Mouse (Mus musculus) heart, adult 8-10 months (tissue): ENCODE measurements around the gene Nr1d1. TPM values are rescaled to one million over a fixed set of nuclear protein-coding genes. Genes with fewer than 3 reads are reported as not detected.
A peak's percentile ranks its signal among the peaks of the same experiment; 100 is the strongest.

ENCODE experiments used
- DNase-seq: peaks from one replicate; pipeline ENCODE4 v3.0.0; 2022; ENCODE audit warnings: low spot score
- total RNA-seq, 4 experiments: library from RNA; stranded (reverse); gene quantifications; 2 replicates each; pipeline ENCODE4 v1.2.4; 2022

The Nr1d1 gene
- 100 to 1,000 TPM in 2 of 4 experiments, 10 to 100 TPM in 2; 81.4 to 121 (median 101) TPM for total RNA-seq

GRCm38 (mm10) chr11:98774582-98775347 is at the start of gene Nr1d1:
Gene Nr1d1 (minus strand): TSS chr11:98775333.
- DNase-seq, result no peak

- no peak for DNase-seq
Measured at GRCm38 (mm10) chr11:98820968-98821367, 45.8 kb upstream of the Nr1d1 start.

GRCm38 (mm10) chr11:98816706-98817239 is 41.6 kb upstream of the Nr1d1 start:
- DNase-seq, result no peak

- DNase-seq, result no peak
Measured at GRCm38 (mm10) chr11:98810686-98811085, 35.6 kb upstream of the Nr1d1 start.

GRCm38 (mm10) chr11:98809457-98810290 is 34.5 kb upstream of the Nr1d1 start:
- DNase-seq, result peak; percentile 99

GRCm38 (mm10) chr11:98808417-98808816 is 33.3 kb upstream of the Nr1d1 start:
- no peak for DNase-seq

- DNase-seq, result no peak
Measured at GRCm38 (mm10) chr11:98804605-98805004, 29.5 kb upstream of the Nr1d1 start, which contains the start of gene Casc3. Gene Casc3 (plus strand): TSS chr11:98804905.

GRCm38 (mm10) chr11:98797909-98798308 is 22.8 kb upstream of the Nr1d1 start:
- no peak for DNase-seq

GRCm38 (mm10) chr11:98797306-98797705 is 22.2 kb upstream of the Nr1d1 start:
- DNase-seq, result no peak

- peak; percentile 42 for DNase-seq
Measured at GRCm38 (mm10) chr11:98796515-98797216, 21.5 kb upstream of the Nr1d1 start.

- DNase-seq, result no peak
Measured at GRCm38 (mm10) chr11:98795714-98796514, 20.8 kb upstream of the Nr1d1 start.

GRCm38 (mm10) chr11:98795015-98795713 is 20.0 kb upstream of the Nr1d1 start, which contains the start of gene Msl1:
Gene Msl1 (plus strand): TSS chr11:98795516.
- DNase-seq, result peak; percentile 76

GRCm38 (mm10) chr11:98794469-98795014 is 19.4 kb upstream of the Nr1d1 start:
- DNase-seq, result peak; percentile 75

- DNase-seq, result no peak
Measured at GRCm38 (mm10) chr11:98792081-98792480, 16.9 kb upstream of the Nr1d1 start.

GRCm38 (mm10) chr11:98791448-98791847 is 16.3 kb upstream of the Nr1d1 start:
- DNase-seq, result no peak

- DNase-seq, result no peak
Measured at GRCm38 (mm10) chr11:98790631-98791205, 15.6 kb upstream of the Nr1d1 start.

- no peak for DNase-seq
Measured at GRCm38 (mm10) chr11:98789824-98790223, 14.7 kb upstream of the Nr1d1 start.

- DNase-seq, result no peak
Measured at GRCm38 (mm10) chr11:98789219-98789807, 14.2 kb upstream of the Nr1d1 start.
